Mouse (Mus musculus): ENCODE measurements around the gene Lalba. TPM values are rescaled to one million over a fixed set of nuclear protein-coding genes. Genes with fewer than 3 reads are reported as not detected.
"Not testable (repeated sequence)": the region's sequence is repeated elsewhere in the genome, so short reads cannot be mapped to it uniquely, and the experiment has no call there.

Lalba gene
- polyA plus RNA-seq, 1 experiment from 2014 or later = not detected

DNA sequence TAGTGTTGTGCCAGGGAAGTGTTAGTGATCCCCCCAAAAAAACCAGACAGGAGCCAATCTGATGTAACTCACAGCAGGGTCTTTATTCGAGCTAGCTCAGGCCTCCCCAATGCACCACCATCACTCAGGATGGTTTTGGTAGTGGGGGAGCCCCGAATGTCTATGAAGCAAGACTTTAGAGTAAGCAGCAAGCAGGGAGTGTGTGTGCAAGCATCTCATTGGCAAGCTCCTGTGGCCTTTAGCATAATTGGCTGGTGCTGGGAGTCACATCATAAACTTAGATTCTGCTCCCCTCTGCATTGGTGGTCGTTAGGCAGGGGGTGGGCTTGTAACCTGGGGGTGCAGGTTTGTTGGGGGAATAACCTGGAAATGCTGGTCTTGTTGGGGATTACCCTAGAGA is 31.2 kb upstream of the Lalba start:
- not testable (repeated sequence) for H3K9ac ChIP-seq (ENCODE audit: low read depth, low read length); H3K4me2 ChIP-seq (ENCODE audit: low read depth, low read length); ATAC-seq; H3K4me3 ChIP-seq (ENCODE audit: low read length); H3K27me3 ChIP-seq (replicated peaks; ENCODE audit: control insufficient read depth, insufficient read depth, low read length); H3K27ac ChIP-seq (ENCODE audit: low read length); H3K36me3 ChIP-seq (ENCODE audit: control insufficient read depth, insufficient read depth, low read length); H3K9me3 ChIP-seq (ENCODE audit: control insufficient read depth, low read length); H3K4me1 ChIP-seq (ENCODE audit: control insufficient read depth, insufficient read depth, low read length)
- 58% methylated on average over 3 of the region's 3 CpGs for WGBS

DNA sequence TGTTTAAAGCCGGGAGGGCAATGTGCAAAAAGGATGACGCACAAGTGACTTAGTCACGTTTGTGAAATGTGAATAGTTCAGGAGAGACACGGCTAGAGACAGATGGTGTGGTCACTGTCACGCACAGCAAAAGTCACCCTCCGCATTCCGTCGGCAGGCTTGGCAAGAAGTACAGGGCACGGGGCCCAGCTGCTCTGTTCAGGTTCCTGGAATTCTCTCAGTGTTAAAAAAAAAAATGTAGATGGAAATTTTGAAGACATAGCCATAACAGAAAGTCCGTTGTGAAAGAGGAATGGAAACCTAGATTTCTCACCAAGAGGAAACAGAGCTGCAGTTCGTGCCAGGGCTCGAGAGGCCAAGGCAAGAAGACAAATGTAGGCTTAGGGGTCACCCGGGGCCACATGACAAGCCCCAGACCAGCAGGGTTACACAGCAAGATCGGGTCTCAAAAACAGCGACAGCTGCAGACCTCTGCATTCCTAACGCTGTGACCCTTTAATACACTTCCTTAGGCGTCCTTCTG is 30.3 kb upstream of the Lalba start:
- Histone ChIP-seq H3K36me3 (ENCODE audit: control insufficient read depth, insufficient read depth, low read length) (no peaks in the 10 kb centered on the region), H3K27me3 (replicated peaks; ENCODE audit: control insufficient read depth, insufficient read depth, low read length) (no peaks in the 10 kb centered on the region), H3K27ac (ENCODE audit: low read length) (no peak overlapping the region), H3K4me2 (ENCODE audit: low read depth, low read length) (no peak overlapping the region), H3K4me3 (ENCODE audit: low read length) (no peak overlapping the region), H3K9ac (ENCODE audit: low read depth, low read length) (no peak overlapping the region), H3K4me1 (ENCODE audit: control insufficient read depth, insufficient read depth, low read length) (peaks cover 5% of the 10 kb centered on the region; the same call in 1 of the 2 replicates), H3K9me3 (ENCODE audit: control insufficient read depth, low read length) (no peaks in the 10 kb centered on the region)
- WGBS = 39% methylated on average over 17 of the region's 17 CpGs
- ATAC-seq = no peak

DNA sequence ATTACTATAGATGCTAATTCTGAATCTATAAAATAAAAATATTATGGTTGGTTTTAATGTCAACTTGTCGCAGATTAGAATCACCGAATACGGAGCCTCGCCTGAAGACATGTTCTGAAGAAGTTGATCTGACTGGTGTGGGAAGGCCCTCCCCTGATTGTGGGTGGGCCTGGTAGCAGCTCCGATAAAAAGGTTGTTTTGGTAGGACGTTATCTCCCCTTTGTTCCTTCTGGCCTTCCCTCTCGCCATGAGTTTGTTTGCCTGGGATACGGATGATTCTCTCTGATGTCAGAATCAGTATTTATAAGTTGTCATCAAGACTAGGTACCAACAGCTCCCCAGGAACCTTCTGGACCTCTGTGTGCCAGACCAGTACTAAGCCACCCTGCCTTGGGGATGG is 29.7 kb upstream of the Lalba start:
- H3K4me1 ChIP-seq (ENCODE audit: control insufficient read depth, insufficient read depth, low read length) = peaks cover 5% of the 10 kb centered on the region; the same call in 1 of the 2 replicates
- ATAC-seq = no peak
- H3K9me3 ChIP-seq (ENCODE audit: control insufficient read depth, low read length) = no peaks in the 10 kb centered on the region
- H3K36me3 ChIP-seq (ENCODE audit: control insufficient read depth, insufficient read depth, low read length) = no peaks in the 10 kb centered on the region
- WGBS = 70% methylated on average over 8 of the region's 8 CpGs
- H3K27ac ChIP-seq (ENCODE audit: low read length) = no peak overlapping the region
- no peak overlapping the region for H3K9ac ChIP-seq (ENCODE audit: low read depth, low read length)
- H3K4me2 ChIP-seq (ENCODE audit: low read depth, low read length) = no peak overlapping the region
- no peaks in the 10 kb centered on the region for H3K27me3 ChIP-seq (replicated peaks; ENCODE audit: control insufficient read depth, insufficient read depth, low read length)
- H3K4me3 ChIP-seq (ENCODE audit: low read length) = no peak overlapping the region

DNA sequence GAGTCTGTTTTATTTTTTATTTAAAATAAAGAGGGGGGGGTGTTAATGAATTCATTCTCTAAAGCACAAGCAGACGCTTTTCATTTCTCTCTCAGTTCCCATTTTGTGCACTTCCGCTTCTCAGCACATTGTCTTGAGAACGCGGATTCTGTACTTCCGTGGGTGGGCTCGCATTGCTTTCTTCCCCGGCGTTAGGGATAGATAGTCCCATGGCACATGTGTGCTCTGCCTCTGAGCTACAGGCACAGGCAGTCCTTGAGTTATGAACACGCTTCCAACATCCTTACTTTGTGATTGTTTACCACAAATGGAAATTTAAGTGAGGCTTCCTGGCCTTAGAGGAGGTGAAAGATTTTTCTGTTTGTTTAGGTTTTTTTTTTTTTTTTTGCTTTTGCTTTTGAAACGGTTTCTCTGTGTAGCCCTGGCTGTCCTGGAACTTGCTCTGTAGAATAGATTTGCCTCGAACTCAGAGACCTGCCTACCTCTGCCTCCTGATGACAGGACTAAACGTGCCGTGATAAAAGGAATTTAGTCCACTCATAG is 28.9 kb upstream of the Lalba start:
- no peak overlapping the region for H3K9ac ChIP-seq (ENCODE audit: low read depth, low read length)
- H3K9me3 ChIP-seq (ENCODE audit: control insufficient read depth, low read length) = no peaks in the 10 kb centered on the region
- no peak overlapping the region for H3K4me2 ChIP-seq (ENCODE audit: low read depth, low read length)
- no peaks in the 10 kb centered on the region for H3K27me3 ChIP-seq (replicated peaks; ENCODE audit: control insufficient read depth, insufficient read depth, low read length)
- WGBS = 66% methylated on average over 13 of the region's 13 CpGs
- 0 out of 2 replicates have a peak overlapping the region, but pooled peaks have one; percentile 9 for H3K27ac ChIP-seq (ENCODE audit: low read length)
- peaks cover 5% of the 10 kb centered on the region; the same call in 1 of the 2 replicates for H3K4me1 ChIP-seq (ENCODE audit: control insufficient read depth, insufficient read depth, low read length)
- no peaks in the 10 kb centered on the region for H3K36me3 ChIP-seq (ENCODE audit: control insufficient read depth, insufficient read depth, low read length)
- H3K4me3 ChIP-seq (ENCODE audit: low read length) = no peak overlapping the region
- no peak for ATAC-seq

DNA sequence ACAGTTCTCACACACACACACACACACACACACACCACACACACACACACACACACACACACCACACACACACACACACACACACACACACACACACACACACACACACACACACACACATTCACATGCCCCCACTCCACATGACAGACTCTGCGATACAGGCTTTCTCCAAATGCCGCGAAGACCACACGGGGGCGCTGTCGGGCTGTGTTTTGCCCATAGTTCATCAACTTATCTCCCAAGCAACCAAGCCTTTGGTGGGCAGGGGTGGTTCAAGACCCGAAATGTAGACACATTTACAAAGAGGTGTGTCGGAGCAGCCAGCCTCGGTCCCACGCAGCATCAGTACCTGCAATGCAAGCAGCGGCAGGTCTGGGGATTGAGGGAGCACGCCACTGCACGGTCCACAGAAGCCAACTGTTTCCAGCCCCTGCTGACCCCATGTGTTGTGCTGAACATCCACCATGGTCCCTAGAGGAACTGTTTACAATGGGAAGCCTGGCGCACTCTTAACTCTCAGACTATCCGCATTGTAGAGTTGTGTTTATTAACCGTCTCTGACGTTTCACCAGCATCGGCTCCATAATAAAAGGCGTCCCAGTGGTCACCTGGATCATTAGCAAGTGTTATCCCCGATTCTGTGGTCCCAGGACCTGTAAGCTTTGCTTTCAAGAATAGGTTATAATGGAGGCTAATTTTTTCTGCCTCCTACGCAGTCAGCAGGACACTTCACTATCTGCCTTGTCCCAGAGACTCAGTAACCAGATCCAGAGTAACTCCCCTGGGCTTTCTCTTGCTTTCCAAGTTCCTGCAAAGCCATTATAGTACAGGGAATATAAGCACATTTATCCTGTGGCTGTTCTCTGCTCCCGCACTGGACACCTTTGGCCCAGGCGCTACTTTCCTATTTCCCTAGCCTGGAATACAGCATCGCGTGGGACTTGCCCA is 28.2 kb upstream of the Lalba start:
- no peaks in the 10 kb centered on the region for H3K9me3 ChIP-seq (ENCODE audit: control insufficient read depth, low read length)
- H3K4me3 ChIP-seq (ENCODE audit: low read length) = peak overlapping the region; percentile 26; the same call in 1 of the 2 replicates
- H3K4me2 ChIP-seq (ENCODE audit: low read depth, low read length) = peak overlapping the region; percentile 50
- peaks cover 5% of the 10 kb centered on the region; the same call in 1 of the 2 replicates for H3K4me1 ChIP-seq (ENCODE audit: control insufficient read depth, insufficient read depth, low read length)
- no peaks in the 10 kb centered on the region for H3K36me3 ChIP-seq (ENCODE audit: control insufficient read depth, insufficient read depth, low read length)
- 0 out of 2 replicates have a peak overlapping the region, but pooled peaks have one; percentile 9 for H3K27ac ChIP-seq (ENCODE audit: low read length)
- no peaks in the 10 kb centered on the region for H3K27me3 ChIP-seq (replicated peaks; ENCODE audit: control insufficient read depth, insufficient read depth, low read length)
- WGBS = 21% methylated on average over 25 of the region's 25 CpGs
- 0 out of 2 replicates have a peak overlapping the region, but pooled peaks have one; percentile 3 for H3K9ac ChIP-seq (ENCODE audit: low read depth, low read length)
- peak; percentile 23; the same call in 1 of the 2 replicates for ATAC-seq

DNA sequence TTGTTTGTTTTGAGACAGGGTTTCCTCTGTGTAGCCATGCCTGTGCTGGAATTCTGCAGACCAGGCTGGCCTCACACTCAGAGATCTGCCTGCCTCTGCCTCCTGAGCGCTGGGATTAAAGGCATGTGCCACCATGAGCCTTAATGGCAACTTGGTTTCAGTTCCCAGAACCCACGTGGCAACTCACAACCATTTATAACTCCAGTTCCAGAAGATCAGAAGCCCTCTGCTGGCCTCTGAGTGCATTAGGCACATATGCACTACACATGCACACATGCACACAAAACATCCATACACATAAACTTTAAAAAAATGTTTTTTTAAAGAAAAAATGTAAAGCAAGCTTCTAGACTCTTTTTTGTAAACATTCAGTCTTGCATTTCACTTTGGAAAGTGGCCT is 26.9 kb upstream of the Lalba start:
- no peaks in the 10 kb centered on the region for H3K9me3 ChIP-seq (ENCODE audit: control insufficient read depth, low read length)
- no peak for ATAC-seq
- H3K27ac ChIP-seq (ENCODE audit: low read length) = no peak overlapping the region
- H3K27me3 ChIP-seq (replicated peaks; ENCODE audit: control insufficient read depth, insufficient read depth, low read length) = no peaks in the 10 kb centered on the region
- H3K36me3 ChIP-seq (ENCODE audit: control insufficient read depth, insufficient read depth, low read length) = no peaks in the 10 kb centered on the region
- no peak overlapping the region for H3K4me2 ChIP-seq (ENCODE audit: low read depth, low read length)
- H3K4me3 ChIP-seq (ENCODE audit: low read length) = no peak overlapping the region
- peaks cover 5% of the 10 kb centered on the region; the same call in 1 of the 2 replicates for H3K4me1 ChIP-seq (ENCODE audit: control insufficient read depth, insufficient read depth, low read length)
- no peak overlapping the region for H3K9ac ChIP-seq (ENCODE audit: low read depth, low read length)
- 52% methylated on average over 2 of the region's 2 CpGs for WGBS

DNA sequence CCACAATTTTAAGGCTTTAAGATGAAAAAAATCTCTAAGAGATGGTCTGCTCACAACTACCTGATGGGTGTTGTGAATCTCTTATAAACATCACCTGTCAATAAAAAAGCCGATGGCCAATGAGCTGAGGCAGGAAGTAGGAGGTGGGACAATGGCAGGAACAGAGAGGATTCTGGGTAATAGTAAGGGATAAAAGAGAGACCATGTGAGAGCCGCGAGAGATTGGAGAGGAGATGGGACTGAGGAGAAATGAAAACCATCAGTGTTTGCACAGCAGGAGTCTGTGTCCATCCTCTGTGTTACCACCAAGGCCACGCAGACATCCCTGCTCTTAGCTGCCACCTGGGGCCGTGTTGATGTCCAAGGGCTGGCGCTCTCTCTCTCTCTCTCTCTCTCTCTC is 24.8 kb upstream of the Lalba start:
- no peak overlapping the region for H3K4me3 ChIP-seq (ENCODE audit: low read length)
- ATAC-seq = no peak
- no peaks in the 10 kb centered on the region for H3K27me3 ChIP-seq (replicated peaks; ENCODE audit: control insufficient read depth, insufficient read depth, low read length)
- no peaks in the 10 kb centered on the region for H3K36me3 ChIP-seq (ENCODE audit: control insufficient read depth, insufficient read depth, low read length)
- no peaks in the 10 kb centered on the region for H3K9me3 ChIP-seq (ENCODE audit: control insufficient read depth, low read length)
- peaks cover 5% of the 10 kb centered on the region; the same call in 1 of the 2 replicates for H3K4me1 ChIP-seq (ENCODE audit: control insufficient read depth, insufficient read depth, low read length)
- WGBS = 89% methylated on average over 6 of the region's 6 CpGs
- H3K9ac ChIP-seq (ENCODE audit: low read depth, low read length) = no peak overlapping the region
- no peak overlapping the region for H3K4me2 ChIP-seq (ENCODE audit: low read depth, low read length)
- H3K27ac ChIP-seq (ENCODE audit: low read length) = no peak overlapping the region

DNA sequence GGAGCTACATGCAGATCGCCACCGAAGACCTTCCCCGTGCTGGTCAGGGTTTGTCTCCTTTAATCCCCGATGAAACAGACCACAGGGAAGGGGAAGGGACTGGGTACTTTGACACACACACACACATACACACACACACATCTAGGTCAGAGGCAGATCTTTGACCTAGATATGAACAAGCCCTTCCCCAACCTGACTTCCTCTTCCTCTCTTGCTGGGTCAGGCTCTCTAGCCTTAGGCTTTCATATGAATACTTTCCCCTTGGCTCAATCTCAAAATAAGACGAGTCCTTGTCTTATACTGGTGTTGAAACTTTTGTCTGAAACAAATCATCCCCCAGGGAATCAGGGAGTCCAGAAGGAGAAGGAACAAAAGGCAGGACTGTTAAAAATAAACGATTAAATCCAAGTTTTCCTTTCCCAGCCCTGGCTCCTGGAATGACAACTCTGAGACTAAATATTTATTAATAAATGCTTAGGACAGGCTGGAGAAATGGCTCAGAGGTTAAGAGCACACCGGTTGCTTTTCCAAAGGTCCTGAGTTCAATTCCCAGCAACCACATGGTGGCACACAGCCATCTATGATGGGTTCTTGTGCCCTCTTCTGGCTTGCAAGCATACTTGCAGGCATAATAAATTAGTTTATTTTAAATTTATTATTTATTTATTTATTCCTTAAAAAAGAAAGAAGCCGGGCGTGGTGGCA is 23.9 kb upstream of the Lalba start:
- Histone ChIP-seq H3K27ac (ENCODE audit: low read length) (no peak overlapping the region), H3K27me3 (replicated peaks; ENCODE audit: control insufficient read depth, insufficient read depth, low read length) (no peaks in the 10 kb centered on the region), H3K4me1 (ENCODE audit: control insufficient read depth, insufficient read depth, low read length) (peaks cover 5% of the 10 kb centered on the region; the same call in 1 of the 2 replicates), H3K9ac (ENCODE audit: low read depth, low read length) (no peak overlapping the region), H3K4me2 (ENCODE audit: low read depth, low read length) (no peak overlapping the region), H3K4me3 (ENCODE audit: low read length) (no peak overlapping the region), H3K9me3 (ENCODE audit: control insufficient read depth, low read length) (no peaks in the 10 kb centered on the region), H3K36me3 (ENCODE audit: control insufficient read depth, insufficient read depth, low read length) (no peaks in the 10 kb centered on the region)
- ATAC-seq = no peak
- 74% methylated on average over 9 of the region's 9 CpGs for WGBS

DNA sequence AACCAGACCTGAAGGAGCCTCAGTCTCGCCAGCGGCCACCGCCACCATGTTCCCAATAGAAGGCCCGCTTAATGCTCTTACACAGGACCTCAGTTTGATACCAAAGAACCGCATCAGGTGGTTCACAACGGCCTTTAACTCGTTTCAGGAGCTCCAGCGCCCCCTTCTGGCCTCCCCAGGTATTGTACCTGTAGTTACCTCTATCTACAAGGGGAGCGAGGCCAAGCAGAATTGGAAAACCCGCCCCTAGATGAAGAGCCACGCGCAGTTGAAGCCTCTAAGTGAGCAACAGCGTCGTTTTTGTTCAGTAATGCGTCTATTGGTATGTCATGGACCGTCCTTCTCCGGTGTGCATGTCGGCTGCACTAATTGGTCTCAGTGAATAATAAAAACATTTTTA is 22.0 kb upstream of the Lalba start:
- 16% methylated on average over 18 of the region's 18 CpGs for WGBS
- Histone ChIP-seq H3K9ac (ENCODE audit: low read depth, low read length) (no peak overlapping the region), H3K9me3 (ENCODE audit: control insufficient read depth, low read length) (no peaks in the 10 kb centered on the region), H3K4me1 (ENCODE audit: control insufficient read depth, insufficient read depth, low read length) (no peaks in the 10 kb centered on the region), H3K4me2 (ENCODE audit: low read depth, low read length) (no peak overlapping the region), H3K36me3 (ENCODE audit: control insufficient read depth, insufficient read depth, low read length) (no peaks in the 10 kb centered on the region), H3K27me3 (replicated peaks; ENCODE audit: control insufficient read depth, insufficient read depth, low read length) (no peaks in the 10 kb centered on the region), H3K4me3 (ENCODE audit: low read length) (no peak overlapping the region), H3K27ac (ENCODE audit: low read length) (no peak overlapping the region)
- ATAC-seq = no peak

Measured in intestine, embryonic 16.5 days (tissue).